Mouse (Mus musculus) cortical plate, adult 2 months (tissue): ENCODE measurements around the gene Fam234b. TPM values are rescaled to one million over a fixed set of nuclear protein-coding genes. Genes with fewer than 3 reads are reported as not detected.

ENCODE experiments used
- H3K27ac ChIP-seq: fragments of 200-500 bp; 2 replicates; pipeline ENCODE4 v1.5.1; 2012; ENCODE audit warnings: low read length, control low read depth, inconsistent platforms; ENCODE audit not compliant: insufficient read depth
- H3K4me1 ChIP-seq: fragments of 200-500 bp; 2 replicates; pipeline ENCODE4 v1.6.1; 2011; ENCODE audit warnings: low read length; ENCODE audit not compliant: control insufficient read depth, insufficient read depth
- H3K4me3 ChIP-seq: fragments of 200-500 bp; 2 replicates; pipeline ENCODE4 v1.5.1; 2011; ENCODE audit warnings: mild to moderate bottlenecking, low read length, control low read depth; ENCODE audit not compliant: insufficient read depth
- CTCF ChIP-seq: fragments of 200-500 bp; IDR thresholded peaks from 2 replicates; pipeline ENCODE4 v1.5.1; 2011; ENCODE audit warnings: mild to moderate bottlenecking, control low read depth, low read length; ENCODE audit not compliant: insufficient read depth; ENCODE audit errors: extremely low read depth
- POLR2A ChIP-seq: fragments of 200-500 bp; IDR thresholded peaks from 2 replicates; pipeline ENCODE4 v1.6.1; 2011; ENCODE audit warnings: mild to moderate bottlenecking, low read length, control low read depth; ENCODE audit not compliant: insufficient read depth; ENCODE audit errors: extremely low read depth
- polyA plus RNA-seq: library from polyadenylated mRNA; depleted of rRNA; stranded (reverse); fragments of >200 nt; gene quantifications from 2 replicates; pipeline ENCODE4 v1.2.3, GENCODE M21; 2012

Gene Fam234b
- polyA plus RNA-seq, 1 experiment = 158 TPM

- H3K4me1 ChIP-seq = no peaks in the 10 kb centered on the region
- peak overlapping the region; percentile 63 for H3K27ac ChIP-seq
- TF ChIP-seq CTCF (no peak), POLR2A (no peak)
- H3K4me3 ChIP-seq = no peak overlapping the region
Measured at GRCm38 (mm10) chr6:135175014-135175413, 22.8 kb upstream of the Fam234b start.

- Histone ChIP-seq H3K4me1 (no peaks in the 10 kb centered on the region), H3K27ac (no peak overlapping the region), H3K4me3 (no peak overlapping the region)
- TF ChIP-seq POLR2A (no peak), CTCF (no peak)
Measured at GRCm38 (mm10) chr6:135177271-135177670, 20.5 kb upstream of the Fam234b start.

GRCm38 (mm10) chr6:135178599-135178998, 19.2 kb upstream of the Fam234b start:
- Histone ChIP-seq H3K4me3 (no peak overlapping the region), H3K27ac (no peak overlapping the region), H3K4me1 (no peaks in the 10 kb centered on the region)
- TF ChIP-seq CTCF (no peak), POLR2A (no peak)

- H3K27ac ChIP-seq = no peak overlapping the region
Measured at GRCm38 (mm10) chr6:135182925-135183324, 14.9 kb upstream of the Fam234b start.

GRCm38 (mm10) chr6:135183961-135184360, 13.8 kb upstream of the Fam234b start:
- H3K4me1 ChIP-seq = no peaks in the 10 kb centered on the region
- TF ChIP-seq POLR2A (no peak), CTCF (peak; percentile 24; the same call in 1 of the 2 replicates)
- H3K4me3 ChIP-seq = no peak overlapping the region
- no peak overlapping the region for H3K27ac ChIP-seq

More at GRCm38 (mm10) chr6:135182925-135183324, 14.9 kb upstream of the Fam234b start:
- H3K4me3 ChIP-seq = no peak overlapping the region
- no peak for TF ChIP-seq POLR2A
- no peak for TF ChIP-seq CTCF
- no peaks in the 10 kb centered on the region for H3K4me1 ChIP-seq

- Histone ChIP-seq H3K27ac (no peak overlapping the region), H3K4me1 (no peaks in the 10 kb centered on the region), H3K4me3 (no peak overlapping the region)
- TF ChIP-seq CTCF (no peak), POLR2A (no peak)
Measured at GRCm38 (mm10) chr6:135187076-135187917, 10.5 kb upstream of the Fam234b start.

GRCm38 (mm10) chr6:135188629-135189028, 9.1 kb upstream of the Fam234b start:
- no peak for TF ChIP-seq POLR2A
- TF ChIP-seq CTCF = no peak
- Histone ChIP-seq H3K4me3 (no peak overlapping the region), H3K27ac (no peak overlapping the region), H3K4me1 (no peaks in the 10 kb centered on the region)

- H3K27ac ChIP-seq = no peak overlapping the region
- no peaks in the 10 kb centered on the region for H3K4me1 ChIP-seq
- TF ChIP-seq CTCF (no peak), POLR2A (no peak)
- H3K4me3 ChIP-seq = no peak overlapping the region
Measured at GRCm38 (mm10) chr6:135190122-135190521, 7.7 kb upstream of the Fam234b start.

- H3K4me3 ChIP-seq = no peak overlapping the region
- TF ChIP-seq POLR2A (no peak), CTCF (no peak)
- H3K27ac ChIP-seq = no peak overlapping the region
Measured at GRCm38 (mm10) chr6:135191906-135192305, 5.9 kb upstream of the Fam234b start.

GRCm38 (mm10) chr6:135192993-135193392, 4.8 kb upstream of the Fam234b start:
- TF ChIP-seq CTCF = no peak
- TF ChIP-seq POLR2A = no peak
- no peak overlapping the region for H3K4me3 ChIP-seq
- H3K27ac ChIP-seq = no peak overlapping the region
- H3K4me1 ChIP-seq = no peaks in the 10 kb centered on the region

More at GRCm38 (mm10) chr6:135191906-135192305, 5.9 kb upstream of the Fam234b start:
- no peaks in the 10 kb centered on the region for H3K4me1 ChIP-seq
